30 mouse cellular contexts compared by ENCODE assay signal in genomic region chr7:130980130-130980529, GRCm38 (mm10). TPM values are rescaled to one million over a fixed set of nuclear protein-coding genes. Genes with fewer than 3 reads are reported as not detected.
DNase-seq lines count a peak whose midpoint lies in the region; ATAC-seq and TF ChIP-seq lines count a peak whose summit lies in the region.
"Had no signal": no experiment of that assay in that cellular context is flagged by ENCODE, and none has a peak within 500 bp of the region (broad histone marks: within the 10 kb centered on the region; RNA-seq: fewer than 3 reads in every experiment).

No protein-coding gene starts in this region.

- ATAC-seq in stomach, postnatal 0 days (ENCODE audit: low FRiP score, low TSS enrichment) = no peak
- ATAC-seq: hindbrain, embryonic 16.5 days; intestine, embryonic 15.5 days; midbrain, embryonic 16.5 days had no signal

- intact Hi-C loops in gastrocnemius, adult 2 months (cut with DNase I) = loop anchor here (5.0 kb wide), 1 partner anchor 113 kb away; the partner anchor contains the start of gene Plekha1

- H3K4me3 ChIP-seq in gastrocnemius, adult 2 months = no peak overlapping the region
- H3K4me3 ChIP-seq in C2C12 (ENCODE audit: insufficient read depth, poor library complexity, severe bottlenecking) = no peak overlapping the region
- H3K4me3 ChIP-seq in stomach, postnatal 0 days (ENCODE audit: low read depth, low read length) = no peak overlapping the region
- H3K4me3 ChIP-seq in layer of hippocampus, adult 2 months = no peak overlapping the region
- H3K4me3 ChIP-seq: embryonic facial prominence, embryonic 12.5 days; erythroblast, embryonic 14.5 days; forebrain, embryonic 12.5 days; hindbrain, embryonic 10.5 days; intestine, embryonic 15.5 days; midbrain, embryonic 10.5 days had no signal

- WGBS in stomach, postnatal 0 days = 63% methylated on average over 5 of the region's 5 CpGs

- H3K4me2 ChIP-seq in stomach, postnatal 0 days (replicated peaks; ENCODE audit: low read depth) = no peak overlapping the region
- H3K4me2 ChIP-seq: embryonic facial prominence, embryonic 12.5 days; forebrain, embryonic 12.5 days; heart, embryonic 11.5 days; intestine, embryonic 15.5 days; liver, embryonic 11.5 days had no signal

- H3K9ac ChIP-seq in stomach, postnatal 0 days (ENCODE audit: low read length) = no peak overlapping the region
- H3K9ac ChIP-seq: embryonic facial prominence, embryonic 12.5 days; forebrain, embryonic 12.5 days; intestine, embryonic 15.5 days had no signal

- peaks cover 23% of the 10 kb centered on the region for H3K36me3 ChIP-seq in C2C12 (ENCODE audit: control insufficient read depth, insufficient read depth)
- no peaks in the 10 kb centered on the region for H3K36me3 ChIP-seq in stomach, postnatal 0 days (ENCODE audit: control insufficient read depth, insufficient read depth, low read length)
- H3K36me3 ChIP-seq: embryonic facial prominence, embryonic 12.5 days; forebrain, embryonic 12.5 days; hindbrain, embryonic 10.5 days; intestine, embryonic 15.5 days; midbrain, embryonic 10.5 days had no signal

- no peak for TF ChIP-seq EP300 in stomach, postnatal 0 days (optimal IDR thresholded peaks at IDR 0.05)

- H3K27ac ChIP-seq in gastrocnemius, adult 2 months = peak overlapping the region; percentile 62
- 0 out of 2 replicates have a peak overlapping the region, but pooled peaks have one; percentile 30 for H3K27ac ChIP-seq in stomach, postnatal 0 days (replicated peaks)
- no peak overlapping the region for H3K27ac ChIP-seq in layer of hippocampus, adult 2 months
- H3K27ac ChIP-seq: embryonic facial prominence, embryonic 12.5 days; forebrain, embryonic 12.5 days; hindbrain, embryonic 10.5 days; intestine, embryonic 15.5 days; midbrain, embryonic 10.5 days had no signal

- H3K4me1 ChIP-seq in stomach, postnatal 0 days (replicated peaks; ENCODE audit: control insufficient read depth, insufficient read depth) = peaks cover 5% of the 10 kb centered on the region; the same call in 1 of the 2 replicates

- no peak for TF ChIP-seq CTCF in gastrocnemius, adult 2 months (IDR thresholded peaks at IDR 0.05)
- TF ChIP-seq CTCF in C2C12 (IDR thresholded peaks at IDR 0.05; ENCODE audit: control insufficient read depth, insufficient read depth, insufficient read length) = no peak
- no peak for TF ChIP-seq CTCF in stomach, postnatal 0 days (IDR thresholded peaks at IDR 0.05; ENCODE audit: low read depth)
- no peak for TF ChIP-seq CTCF in layer of hippocampus, adult 2 months (conservative IDR thresholded peaks at IDR 0.05)

- no peaks in the 10 kb centered on the region for H3K9me3 ChIP-seq in stomach, postnatal 0 days (ENCODE audit: control insufficient read depth, low read length)
- H3K9me3 ChIP-seq: embryonic facial prominence, embryonic 12.5 days; forebrain, embryonic 12.5 days; hindbrain, embryonic 10.5 days; intestine, embryonic 15.5 days; midbrain, embryonic 10.5 days had no signal

- H3K27me3 ChIP-seq in C2C12 (ENCODE audit: control insufficient read depth, insufficient read depth, insufficient read length) = no peaks in the 10 kb centered on the region
- H3K27me3 ChIP-seq in stomach, postnatal 0 days (ENCODE audit: control insufficient read depth, insufficient read depth, low read length) = no peaks in the 10 kb centered on the region
- H3K27me3 ChIP-seq: embryonic facial prominence, embryonic 12.5 days; forebrain, embryonic 12.5 days; intestine, embryonic 15.5 days had no signal

- no peak overlapping the region for H3ac ChIP-seq in C2C12 (ENCODE audit: control insufficient read depth, insufficient read length, low read depth)

- DNase-seq in gastrocnemius, adult 2 months = peak; percentile 58
- no peak for DNase-seq in gastrocnemius, postnatal 4 days (ENCODE audit: low spot score in 2 of 2)
- peak; percentile 72 for DNase-seq in adrenal gland, postnatal 10 days
- DNase-seq in stomach, postnatal 0 days (ENCODE audit: low spot score) = peak; percentile 29
- DNase-seq in layer of hippocampus, adult 2 months (ENCODE audit: low spot score in 2 of 2) = no peak
- no peak for DNase-seq in liver
- DNase-seq: cerebellum, adult 11-12 months; cerebellum, postnatal 10 days; heart, adult 11 months; kidney, adult 8-10 months; kidney, postnatal 10 days; lung, adult 18-20 months; lung, postnatal 10 days had no signal

- no peaks in the 10 kb centered on the region for H3K79me2 ChIP-seq in C2C12 (ENCODE audit: control insufficient read depth, insufficient read depth)

- H3K79me3 ChIP-seq in C2C12 (ENCODE audit: low read depth) = no peaks in the 10 kb centered on the region

TF ChIP-seq in C2C12, 6 proteins besides CTCF, POLR2A, EP300 and RAD21:
- TF ChIP-seq CEBPB (IDR thresholded peaks at IDR 0.05; ENCODE audit: low read depth) (no peak), MYOD1 (IDR thresholded peaks at IDR 0.05; ENCODE audit: control insufficient read depth, insufficient read length, low read depth) (peak; percentile 89), FOSL1 (IDR thresholded peaks at IDR 0.05; ENCODE audit: insufficient read depth, low read length, poor library complexity, severe bottlenecking) (peak; percentile 58), MYOG (IDR thresholded peaks at IDR 0.05; ENCODE audit: control insufficient read depth, extremely low read depth, insufficient read length) (no peak), USF1 (IDR thresholded peaks at IDR 0.05; ENCODE audit: low read depth) (no peak), MAX (IDR thresholded peaks at IDR 0.05) (peak; percentile 16)

RNA-seq across cellular contexts. Expression of gene Htra1, which starts 44.2 kb away (rescaled TPM):
- total RNA-seq in gastrocnemius, adult 2 months (2021) = 10 to 100 TPM; 23.9 to 32.6 TPM
- 10 to 100 TPM; 78.8 to 98.4 TPM for total RNA-seq in gastrocnemius, postnatal 4 days (2021)
- polyA plus RNA-seq in C2C12 (2012; fragmentation: generic; extraction: Trizol) = 74.8 TPM
- 10 to 100 TPM; 76.1 to 89.5 TPM for total RNA-seq in adrenal gland, postnatal 10 days (2021)
- polyA plus RNA-seq in stomach, postnatal 0 days (2015; fragmentation: Nextera tagmentation; extraction: Ambion mirVana) = 48.6 and 51.6 TPM in 2 replicates
- 100 to 1,000 TPM; 239 to 255 TPM for total RNA-seq in layer of hippocampus, adult 2 months (2021)
- total RNA-seq: neutrophil, adult 5-6 weeks had no signal
- polyA plus RNA-seq: erythroblast, embryonic 14.5 days had no signal

RNA-seq across cellular contexts. Expression of gene Dmbt1, which starts 51.7 kb away (rescaled TPM):
- not detected for total RNA-seq in gastrocnemius, adult 2 months (2021)
- total RNA-seq in gastrocnemius, postnatal 4 days (2021) = not detected
- polyA plus RNA-seq in C2C12 (2012; fragmentation: generic; extraction: Trizol) = not detected
- under 1 TPM; 0.06 to 0.15 TPM for total RNA-seq in adrenal gland, postnatal 10 days (2021)
- polyA plus RNA-seq in stomach, postnatal 0 days (2015; fragmentation: Nextera tagmentation; extraction: Ambion mirVana) = 167 and 174 TPM in 2 replicates
- not detected for total RNA-seq in layer of hippocampus, adult 2 months (2021)
- total RNA-seq: adrenal gland, adult 18-20 months; gastrocnemius, adult 8-10 months; layer of hippocampus, postnatal 14 days; neutrophil, adult 5-6 weeks had no signal
- polyA plus RNA-seq: embryonic facial prominence, embryonic 12.5 days; erythroblast, embryonic 14.5 days; forebrain, embryonic 12.5 days; heart, embryonic 11.5 days; heart, postnatal 0 days; hindbrain, embryonic 10.5 days; hindbrain, embryonic 16.5 days; limb, embryonic 11.5 days; liver, embryonic 11.5 days; midbrain, embryonic 10.5 days; midbrain, embryonic 16.5 days had no signal

Comparison
In these comparisons a context has a peak if more than half of its experiments do, and no peak if none do; other contexts are left out.
1. DNase-seq: peak in gastrocnemius, adult 2 months (single experiment), adrenal gland, postnatal 10 days (single experiment) and stomach, postnatal 0 days (single experiment); none in gastrocnemius, postnatal 4 days (0 of 2), layer of hippocampus, adult 2 months (0 of 2) and liver (single experiment).